11 mouse cellular contexts compared by ENCODE assay signal in the genomic region with DNA sequence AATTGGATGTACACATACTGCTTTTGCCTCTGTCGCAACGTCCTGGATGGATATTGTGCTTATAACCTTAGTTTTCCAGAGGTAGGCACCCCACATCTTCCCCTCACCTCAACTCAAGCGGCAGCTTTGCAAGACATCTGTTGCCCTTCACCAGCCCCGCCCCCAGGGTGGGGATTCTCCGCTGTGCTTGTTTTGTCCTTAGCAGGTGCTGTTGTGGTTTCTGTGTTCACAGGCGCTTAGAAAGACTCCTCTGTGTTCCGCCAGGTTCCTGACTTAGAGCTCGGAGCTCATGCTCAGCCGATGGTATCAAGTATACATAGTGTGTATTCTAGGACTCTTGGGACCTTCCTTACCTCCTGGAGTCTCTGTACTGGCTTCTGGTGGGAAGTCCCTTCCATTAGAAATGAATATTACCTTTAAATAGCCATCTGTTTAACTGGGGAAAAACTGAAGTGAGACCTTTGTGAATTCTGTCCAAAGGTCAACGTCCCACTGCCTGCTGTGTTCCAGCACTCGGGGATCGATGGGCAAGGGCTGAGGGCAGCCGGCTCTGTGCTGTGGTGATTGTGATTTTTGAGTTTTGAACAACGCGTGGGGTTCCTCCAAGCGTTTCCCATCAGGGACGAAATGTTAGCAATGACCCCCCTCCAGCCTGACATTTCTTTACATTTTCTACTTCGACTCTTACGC. TPM values are rescaled to one million over a fixed set of nuclear protein-coding genes. Genes with fewer than 3 reads are reported as not detected.
DNase-seq lines count a peak whose midpoint lies in the region; ATAC-seq and TF ChIP-seq lines count a peak whose summit lies in the region.
"Had no signal": no experiment of that assay in that cellular context is flagged by ENCODE, and none has a peak within 500 bp of the region (broad histone marks: within the 10 kb centered on the region; RNA-seq: fewer than 3 reads in every experiment).

No protein-coding gene starts in this region.

- no peak overlapping the region for H3K4me3 ChIP-seq in CH12.LX (replicated peaks in 1 of 3; ENCODE audit: low read depth in 2 of 3, low read length in 2 of 3, poor library complexity in 1 of 3)
- H3K4me3 ChIP-seq: forebrain, embryonic 10.5 days; stomach, embryonic 15.5 days had no signal

- no peak; the same call in 1 of the 2 replicates for TF ChIP-seq RAD21 in CH12.LX (IDR thresholded peaks at IDR 0.05; ENCODE audit: low read depth, low read length)

- H3K27me3 ChIP-seq in CH12.LX (replicated peaks) = peaks cover 37% of the 10 kb centered on the region
- H3K27me3 ChIP-seq: stomach, embryonic 15.5 days had no signal

- peaks cover 5% of the 10 kb centered on the region for H3K9me3 ChIP-seq in CH12.LX (replicated peaks; ENCODE audit: low read length)
- H3K9me3 ChIP-seq: forebrain, embryonic 10.5 days; stomach, embryonic 15.5 days had no signal

- no peak overlapping the region for H3K27ac ChIP-seq in CH12.LX (ENCODE audit: insufficient read depth, low read depth)
- H3K27ac ChIP-seq: forebrain, embryonic 10.5 days; stomach, embryonic 15.5 days had no signal

- in situ Hi-C loops in CH12.LX (cut with MboI; ENCODE audit: low pct_ligation_motif_present, low pct_unique_long_range_greater_than_20kb, low sequenced_read_pairs) = no loop called here

- H3K4me2 ChIP-seq in CH12.LX (ENCODE audit: insufficient read depth, low read depth, poor library complexity, severe bottlenecking) = peak overlapping the region; percentile 65; the same call in 1 of the 2 replicates
- H3K4me2 ChIP-seq: stomach, embryonic 15.5 days had no signal

- dilution Hi-C loops in CH12.LX (cut with MboI; ENCODE audit: extremely low pct_ligation_motif_present, extremely low pct_unique_long_range_greater_than_20kb, low sequenced_read_pairs) = no loop called here

- H3K9ac ChIP-seq in CH12.LX (ENCODE audit: insufficient read depth, low read depth) = no peak overlapping the region
- H3K9ac ChIP-seq: stomach, embryonic 15.5 days had no signal

- DNase-seq in kidney, adult 9 months = peak; percentile 13
- DNase-seq in kidney, adult 18-20 months = no peak
- peak; percentile 85 for DNase-seq in CH12.LX (ENCODE audit: extremely low read depth)
- DNase-seq in thymus, postnatal 14 days = peak; percentile 98
- DNase-seq in layer of hippocampus, adult 18-20 months (ENCODE audit: low spot score in 2 of 2) = no peak
- no peak for DNase-seq in frontal cortex, adult 2 months (ENCODE audit: extremely low spot score in 1 of 2, low spot score in 1 of 2)
- DNase-seq: embryo, embryonic 11 days; kidney, adult 11 months had no signal

- no peak; the same call in 1 of the 2 replicates for TF ChIP-seq EP300 in CH12.LX (IDR thresholded peaks at IDR 0.05; ENCODE audit: low read length)

- TF ChIP-seq POLR2A in CH12.LX (IDR thresholded peaks at IDR 0.05; ENCODE audit: low read depth, low read length) = no peak

- peak; percentile 56 for ATAC-seq in neutrophil, adult 5-6 weeks (ENCODE audit: extremely low read depth, insufficient number of reproducible peaks, low FRiP score, poor library complexity, severe bottlenecking)

- H3K4me1 ChIP-seq in CH12.LX (ENCODE audit: control insufficient read depth in 1 of 2, insufficient read depth in 2 of 2) = peaks cover 9 to 46% of the 10 kb centered on the region in 2 experiments

- no peaks in the 10 kb centered on the region for H3K36me3 ChIP-seq in CH12.LX (replicated peaks in 1 of 2; ENCODE audit: control insufficient read depth in 1 of 2, insufficient read depth in 1 of 2, low read length in 1 of 2)
- H3K36me3 ChIP-seq: forebrain, embryonic 10.5 days; stomach, embryonic 15.5 days had no signal

- TF ChIP-seq CTCF in CH12.LX (conservative IDR thresholded peaks at IDR 0.05 in 1 of 2, IDR thresholded peaks at IDR 0.05 in 1 of 2; ENCODE audit: low read depth in 2 of 2, low read length in 2 of 2) = no peak

- no peaks in the 10 kb centered on the region for H3K79me2 ChIP-seq in CH12.LX (replicated peaks; ENCODE audit: control insufficient read depth, extremely low read depth, insufficient read depth, poor library complexity, severe bottlenecking)

TF ChIP-seq in CH12.LX, 34 proteins besides CTCF, POLR2A, EP300 and RAD21:
- TF ChIP-seq BHLHE40 (IDR thresholded peaks at IDR 0.05; ENCODE audit: low read depth, low read length) = peak; percentile 74; the same call in 1 of the 2 replicates
- peak; percentile 70 for TF ChIP-seq ETS1 (conservative IDR thresholded peaks at IDR 0.05; ENCODE audit: low read depth, low read length)
- peak; percentile 68; the same call in 1 of the 2 replicates for TF ChIP-seq MEF2A (IDR thresholded peaks at IDR 0.05; ENCODE audit: borderline replicate concordance, low read depth, low read length)
- no peak for TF ChIP-seq KAT2A (IDR thresholded peaks at IDR 0.05; ENCODE audit: insufficient replicate concordance, low read length)
- 0 out of 2 replicates have a peak, but pooled peaks have one; percentile 17 for TF ChIP-seq RCOR1 (conservative IDR thresholded peaks at IDR 0.05; ENCODE audit: low read depth, low read length)
- peak; percentile 95 for TF ChIP-seq TCF12 (IDR thresholded peaks at IDR 0.05; ENCODE audit: low read depth, low read length)
- TF ChIP-seq MAZ (IDR thresholded peaks at IDR 0.05; ENCODE audit: low read depth, low read length) = no peak; the same call in 1 of the 2 replicates

RNA-seq across cellular contexts. Expression of gene Fam8a1, which starts 52.5 kb away (rescaled TPM):
- total RNA-seq in CH12.LX (2012; rRNA removed) (6.2 and 6.9 TPM in 2 replicates), CH12.LX (2014; rRNA removed) (9.9 and 10.1 TPM in 2 replicates)
- 9.9 and 10.2 TPM in 2 replicates for polyA plus RNA-seq in CH12.LX (2012; ENCODE audit: insufficient read length, low read depth)
- total RNA-seq in neutrophil, adult 5-6 weeks (2017) = 25.7 and 29.1 TPM in 2 replicates
- total RNA-seq in layer of hippocampus, adult 18-20 months (2021) = 10 to 100 TPM; 84.7 to 86.4 TPM
- polyA plus RNA-seq in frontal cortex, adult 2 months (2012; rRNA removed) = 45.1 and 45.5 TPM in 2 replicates

Comparison
In these comparisons a context has a peak if more than half of its experiments do, and no peak if none do; other contexts are left out.
1. DNase-seq: peak in kidney, adult 9 months (single experiment), CH12.LX (single experiment) and thymus, postnatal 14 days (single experiment); none in kidney, adult 18-20 months (single experiment), layer of hippocampus, adult 18-20 months (0 of 2) and frontal cortex, adult 2 months (0 of 2).